Mouse (Mus musculus): ENCODE measurements around the gene Hic2. TPM values are rescaled to one million over a fixed set of nuclear protein-coding genes. Genes with fewer than 3 reads are reported as not detected.

The Hic2 gene
- polyA plus RNA-seq, 1 experiment from 2014 or later, result 1.4 TPM

- no peak overlapping the region for H3K4me2 ChIP-seq (ENCODE audit: low read depth, low read length)
- H3K9me3 ChIP-seq (ENCODE audit: low read length), result no peaks in the 10 kb centered on the region
- no peak overlapping the region for H3K9ac ChIP-seq (replicated peaks)
- H3K36me3 ChIP-seq (replicated peaks; ENCODE audit: insufficient read depth, low read length), result peaks cover 38% of the 10 kb centered on the region
- no peaks in the 10 kb centered on the region for H3K27me3 ChIP-seq (ENCODE audit: insufficient read depth, low read length)
- TF ChIP-seq EP300 (IDR thresholded peaks at IDR 0.05; ENCODE audit: low read depth) (no peak), CTCF (IDR thresholded peaks at IDR 0.05; ENCODE audit: low read depth) (no peak)
- no peak for ATAC-seq
- no peaks in the 10 kb centered on the region; the same call in 1 of the 2 replicates for H3K4me1 ChIP-seq (ENCODE audit: insufficient read depth)
- H3K27ac ChIP-seq (ENCODE audit: low read depth), result no peak overlapping the region
- 90% methylated on average over 3 of the region's 3 CpGs for WGBS (ENCODE audit: insufficient replicate concordance)
- H3K4me3 ChIP-seq (ENCODE audit: low read depth, low read length), result no peak overlapping the region
- no peak for DNase-seq
Measured at GRCm38 (mm10) chr16:17300818-17301217, 67.4 kb downstream of the Hic2 start.

GRCm38 (mm10) chr16:17303521-17304245 is 70.3 kb downstream of the Hic2 start:
- WGBS (ENCODE audit: insufficient replicate concordance), result 81% methylated on average over 5 of the region's 5 CpGs
- Histone ChIP-seq H3K4me3 (ENCODE audit: low read depth, low read length) (no peak overlapping the region), H3K27me3 (ENCODE audit: insufficient read depth, low read length) (no peaks in the 10 kb centered on the region), H3K4me1 (ENCODE audit: insufficient read depth) (no peaks in the 10 kb centered on the region; the same call in 1 of the 2 replicates), H3K36me3 (replicated peaks; ENCODE audit: insufficient read depth, low read length) (peaks cover 38% of the 10 kb centered on the region), H3K27ac (ENCODE audit: low read depth) (no peak overlapping the region), H3K9ac (replicated peaks) (no peak overlapping the region), H3K9me3 (ENCODE audit: low read length) (no peaks in the 10 kb centered on the region), H3K4me2 (ENCODE audit: low read depth, low read length) (no peak overlapping the region)
- ATAC-seq (no peak), DNase-seq (no peak)
- TF ChIP-seq EP300 (IDR thresholded peaks at IDR 0.05; ENCODE audit: low read depth) (no peak), CTCF (IDR thresholded peaks at IDR 0.05; ENCODE audit: low read depth) (no peak)

- DNase-seq (no peak), ATAC-seq (peak; percentile 71)
- 76% methylated on average over 5 of the region's 5 CpGs for WGBS (ENCODE audit: insufficient replicate concordance)
- Histone ChIP-seq H3K4me2 (ENCODE audit: low read depth, low read length) (no peak overlapping the region), H3K27ac (ENCODE audit: low read depth) (no peak overlapping the region), H3K4me1 (ENCODE audit: insufficient read depth) (no peaks in the 10 kb centered on the region; the same call in 1 of the 2 replicates), H3K27me3 (ENCODE audit: insufficient read depth, low read length) (no peaks in the 10 kb centered on the region), H3K4me3 (ENCODE audit: low read depth, low read length) (no peak overlapping the region), H3K36me3 (replicated peaks; ENCODE audit: insufficient read depth, low read length) (peaks cover 26% of the 10 kb centered on the region), H3K9ac (replicated peaks) (no peak overlapping the region), H3K9me3 (ENCODE audit: low read length) (no peaks in the 10 kb centered on the region)
- TF ChIP-seq CTCF (IDR thresholded peaks at IDR 0.05; ENCODE audit: low read depth), result no peak
- TF ChIP-seq EP300 (IDR thresholded peaks at IDR 0.05; ENCODE audit: low read depth), result no peak
Measured at GRCm38 (mm10) chr16:17307461-17307860, 74.1 kb downstream of the Hic2 start.

GRCm38 (mm10) chr16:17309036-17309435 is 75.7 kb downstream of the Hic2 start:
- ATAC-seq (no peak), DNase-seq (no peak)
- WGBS (ENCODE audit: insufficient replicate concordance), result 90% methylated on average over 10 of the region's 10 CpGs
- no peak overlapping the region for H3K4me3 ChIP-seq (ENCODE audit: low read depth, low read length)
- no peak overlapping the region for H3K27ac ChIP-seq (ENCODE audit: low read depth)
- H3K36me3 ChIP-seq (replicated peaks; ENCODE audit: insufficient read depth, low read length), result peaks cover 26% of the 10 kb centered on the region
- no peaks in the 10 kb centered on the region for H3K9me3 ChIP-seq (ENCODE audit: low read length)
- H3K27me3 ChIP-seq (ENCODE audit: insufficient read depth, low read length), result no peaks in the 10 kb centered on the region
- no peak for TF ChIP-seq CTCF (IDR thresholded peaks at IDR 0.05; ENCODE audit: low read depth)
- no peak for TF ChIP-seq EP300 (IDR thresholded peaks at IDR 0.05; ENCODE audit: low read depth)
- H3K4me2 ChIP-seq (ENCODE audit: low read depth, low read length), result no peak overlapping the region
- no peak overlapping the region for H3K9ac ChIP-seq (replicated peaks)
- H3K4me1 ChIP-seq (ENCODE audit: insufficient read depth), result no peaks in the 10 kb centered on the region

GRCm38 (mm10) chr16:17312531-17312930 is 79.2 kb downstream of the Hic2 start:
- peaks cover 29% of the 10 kb centered on the region for H3K36me3 ChIP-seq (replicated peaks; ENCODE audit: insufficient read depth, low read length)
- no peaks in the 10 kb centered on the region for H3K9me3 ChIP-seq (ENCODE audit: low read length)
- H3K27ac ChIP-seq (ENCODE audit: low read depth), result no peak overlapping the region
- no peak overlapping the region for H3K4me2 ChIP-seq (ENCODE audit: low read depth, low read length)
- no peaks in the 10 kb centered on the region for H3K27me3 ChIP-seq (ENCODE audit: insufficient read depth, low read length)
- ATAC-seq, result no peak
- no peak overlapping the region for H3K4me3 ChIP-seq (ENCODE audit: low read depth, low read length)
- no peak overlapping the region for H3K9ac ChIP-seq (replicated peaks)
- no peaks in the 10 kb centered on the region for H3K4me1 ChIP-seq (ENCODE audit: insufficient read depth)
- TF ChIP-seq EP300 (IDR thresholded peaks at IDR 0.05; ENCODE audit: low read depth), result no peak
- TF ChIP-seq CTCF (IDR thresholded peaks at IDR 0.05; ENCODE audit: low read depth), result no peak
- WGBS (ENCODE audit: insufficient replicate concordance), result 92% methylated on average over 5 of the region's 5 CpGs
- DNase-seq, result no peak

Other genes with a start within 250 kb of the Hic2 start
- 0.92 and 1.2 TPM in 2 replicates for gene Ypel1, start 163.9 kb upstream of the Hic2 start, polyA plus RNA-seq (2015; fragmentation: Nextera tagmentation; extraction: Ambion mirVana)
- 32.6 and 34.1 TPM in 2 replicates for gene Ppil2, start 122.3 kb upstream of the Hic2 start, polyA plus RNA-seq (2015; fragmentation: Nextera tagmentation; extraction: Ambion mirVana)
- gene 2610318N02Rik, start 108.4 kb upstream of the Hic2 start, polyA plus RNA-seq (2015; fragmentation: Nextera tagmentation; extraction: Ambion mirVana), result 4.6 and 5.2 TPM in 2 replicates
- gene Sdf2l1, start 101.2 kb upstream of the Hic2 start, polyA plus RNA-seq (2015; fragmentation: Nextera tagmentation; extraction: Ambion mirVana), result 25.8 and 27.1 TPM in 2 replicates
- gene Ydjc, start 89.0 kb upstream of the Hic2 start, polyA plus RNA-seq (2015; fragmentation: Nextera tagmentation; extraction: Ambion mirVana), result 2.3 and 3.4 TPM in 2 replicates
- gene Ccdc116, start 86.3 kb upstream of the Hic2 start, polyA plus RNA-seq (2015; fragmentation: Nextera tagmentation; extraction: Ambion mirVana), result 0.12 and 0.13 TPM in 2 replicates
- 147 and 149 TPM in 2 replicates for gene Ube2l3, start 30.9 kb upstream of the Hic2 start, polyA plus RNA-seq (2015; fragmentation: Nextera tagmentation; extraction: Ambion mirVana)
- 0.02 TPM in 1 of 2 replicates, not detected in the other for gene Rimbp3, start 25.0 kb upstream of the Hic2 start, polyA plus RNA-seq (2015; fragmentation: Nextera tagmentation; extraction: Ambion mirVana)
- 1.6 and 2.7 TPM in 2 replicates for gene Tmem191c, start 42.5 kb downstream of the Hic2 start, polyA plus RNA-seq (2015; fragmentation: Nextera tagmentation; extraction: Ambion mirVana)
- 306 and 316 TPM in 2 replicates for gene Serpind1, start 97.8 kb downstream of the Hic2 start, polyA plus RNA-seq (2015; fragmentation: Nextera tagmentation; extraction: Ambion mirVana)
- 7.1 and 7.2 TPM in 2 replicates for gene Snap29, start 172.4 kb downstream of the Hic2 start, polyA plus RNA-seq (2015; fragmentation: Nextera tagmentation; extraction: Ambion mirVana)
- 7.3 and 8.1 TPM in 2 replicates for gene Pi4ka, start 172.7 kb downstream of the Hic2 start, polyA plus RNA-seq (2015; fragmentation: Nextera tagmentation; extraction: Ambion mirVana)
- 20.1 and 24.4 TPM in 2 replicates for gene Crkl, start 218.4 kb downstream of the Hic2 start, polyA plus RNA-seq (2015; fragmentation: Nextera tagmentation; extraction: Ambion mirVana)

Measured in liver, postnatal 0 days (tissue).